Mouse (Mus musculus): ENCODE data around the gene Luzp1. TPM values are rescaled to one million over a fixed set of nuclear protein-coding genes. Genes with fewer than 3 reads are reported as not detected.

The Luzp1 gene
- total and polyA plus RNA-seq, 3 experiments: 7.5 to 13.4 TPM; not detected in 1

DNA sequence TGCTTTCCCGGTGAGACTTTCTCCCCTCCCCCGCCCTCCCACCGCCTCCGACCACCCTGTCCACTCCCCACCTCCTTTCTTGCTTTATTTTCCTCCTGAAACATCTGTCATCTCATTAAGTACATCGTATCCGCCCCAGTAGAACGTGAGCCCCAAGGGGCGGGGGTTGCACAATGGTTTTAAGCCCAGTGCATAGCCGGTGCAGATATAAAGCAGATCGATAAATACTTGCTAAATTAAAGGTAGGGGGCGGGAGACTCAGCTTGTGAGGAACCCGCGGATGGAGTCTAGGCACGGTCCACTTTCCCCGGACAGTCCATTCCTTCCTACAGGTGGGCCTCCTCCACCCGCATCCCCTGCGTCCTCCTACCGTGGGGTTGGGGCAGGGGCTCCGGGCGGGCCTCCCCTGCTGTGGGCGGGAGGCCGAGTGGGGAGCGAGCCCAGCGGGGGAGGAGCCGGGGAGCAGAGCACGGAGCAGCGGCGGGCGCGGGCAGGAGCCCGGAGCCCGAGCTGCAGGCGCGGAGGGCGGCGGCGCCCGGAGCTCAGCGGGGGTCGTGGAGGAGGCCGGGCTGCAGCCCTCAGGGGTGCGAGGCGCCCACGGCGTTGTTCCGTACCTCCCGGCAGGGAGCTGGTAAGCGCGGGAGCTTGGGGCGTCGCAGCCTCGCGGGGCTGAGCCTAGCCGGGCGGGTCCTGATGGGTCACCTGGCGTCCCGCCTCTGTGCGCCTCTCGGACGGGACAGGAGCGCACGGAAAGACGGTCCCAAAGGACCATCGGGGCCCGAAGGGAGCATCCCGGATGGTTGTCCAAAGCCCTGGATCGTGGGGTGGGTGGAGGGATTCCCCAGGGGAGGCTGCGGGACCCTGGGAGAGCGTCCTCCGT lies 45.2 kb upstream of the Luzp1 start:
- Histone ChIP-seq H3K79me2 (ENCODE audit: control insufficient read depth, insufficient read depth, low read length, poor library complexity) (no peaks in the 10 kb centered on the region), H3K36me3 (ENCODE audit: control insufficient read depth in 1 of 2, insufficient read depth in 2 of 2, low read length in 2 of 2) (no peaks in the 10 kb centered on the region), H3K27ac (ENCODE audit: control insufficient read depth, low read depth, low read length) (no peak overlapping the region), H3K4me1 (ENCODE audit: control insufficient read depth in 1 of 2, insufficient read depth in 2 of 2, low read length in 2 of 2) (no peaks in the 10 kb centered on the region), H3K27me3 (ENCODE audit: control insufficient read depth in 1 of 2, insufficient read depth in 2 of 2, low read length in 2 of 2) (peaks cover 0 to 2% of the 10 kb centered on the region in 2 experiments; a peak in 1 of 4 replicates), H3K9ac (ENCODE audit: control insufficient read depth, low read depth, low read length, poor library complexity, severe bottlenecking) (no peak overlapping the region), H3K4me3 (ENCODE audit: control insufficient read depth in 1 of 2, insufficient read depth in 1 of 2, low read depth in 2 of 2, low read length in 2 of 2) (no peak overlapping the region), H3K9me3 (replicated peaks; ENCODE audit: insufficient read depth, low read length) (no peaks in the 10 kb centered on the region)
- TF ChIP-seq POLR2AphosphoS5 (IDR thresholded peaks at IDR 0.05; ENCODE audit: borderline replicate concordance, low read depth, low read length) (no peak), ZC3H11A (IDR thresholded peaks at IDR 0.05; ENCODE audit: low read depth, low read length) (no peak), MYC (IDR thresholded peaks at IDR 0.05; ENCODE audit: low read depth, low read length) (no peak), HCFC1 (IDR thresholded peaks at IDR 0.05; ENCODE audit: low read depth, low read length) (no peak), NRF1 (IDR thresholded peaks at IDR 0.05; ENCODE audit: insufficient read depth, low read depth, low read length, poor library complexity, severe bottlenecking) (no peak), RAD21 (IDR thresholded peaks at IDR 0.05; ENCODE audit: low read depth, low read length) (no peak), NELFE (IDR thresholded peaks at IDR 0.05; ENCODE audit: low read depth, low read length) (no peak), RCOR1 (IDR thresholded peaks at IDR 0.05; ENCODE audit: low read depth, low read length) (no peak), TCF12 (IDR thresholded peaks at IDR 0.05; ENCODE audit: low read depth, low read length) (no peak), POLR2A (IDR thresholded peaks at IDR 0.05; ENCODE audit: control insufficient read depth in 1 of 2, insufficient read depth in 1 of 2, low read depth in 1 of 2, low read length in 2 of 2, poor library complexity in 1 of 2) (no peak), ZKSCAN1 (IDR thresholded peaks at IDR 0.05; ENCODE audit: low read depth, low read length) (no peak), ETS1 (IDR thresholded peaks at IDR 0.05; ENCODE audit: low read depth, low read length) (no peak), CTCF (IDR thresholded peaks at IDR 0.05 in 2 of 3, conservative IDR thresholded peaks at IDR 0.05 in 1 of 3; ENCODE audit: control insufficient read depth in 1 of 3, insufficient read depth in 1 of 3, low read depth in 2 of 3, low read length in 3 of 3, poor library complexity in 1 of 3, severe bottlenecking in 1 of 3) (no peak), EP300 (IDR thresholded peaks at IDR 0.05; ENCODE audit: low read depth in 1 of 2, low read length in 2 of 2) (no peak), TAL1 (IDR thresholded peaks at IDR 0.05; ENCODE audit: low read length) (no peak), ZNF384 (IDR thresholded peaks at IDR 0.05; ENCODE audit: low read depth, low read length) (no peak), MAZ (IDR thresholded peaks at IDR 0.05; ENCODE audit: low read depth, low read length) (no peak), MEF2A (IDR thresholded peaks at IDR 0.05; ENCODE audit: extremely low read depth, insufficient replicate concordance, low read depth, low read length, poor library complexity, severe bottlenecking) (no peak)
- no peak for DNase-seq (ENCODE audit: low read depth, low spot score)

- Histone ChIP-seq H3K9me3 (replicated peaks; ENCODE audit: insufficient read depth, low read length) (no peaks in the 10 kb centered on the region), H3K36me3 (ENCODE audit: control insufficient read depth in 1 of 2, insufficient read depth in 2 of 2, low read length in 2 of 2) (no peaks in the 10 kb centered on the region), H3K4me3 (ENCODE audit: control insufficient read depth in 1 of 2, insufficient read depth in 1 of 2, low read depth in 2 of 2, low read length in 2 of 2) (no peak overlapping the region), H3K27me3 (ENCODE audit: control insufficient read depth in 1 of 2, insufficient read depth in 2 of 2, low read length in 2 of 2) (peaks cover 0 to 2% of the 10 kb centered on the region in 2 experiments; a peak in 1 of 4 replicates), H3K9ac (ENCODE audit: control insufficient read depth, low read depth, low read length, poor library complexity, severe bottlenecking) (no peak overlapping the region), H3K27ac (ENCODE audit: control insufficient read depth, low read depth, low read length) (no peak overlapping the region), H3K4me1 (ENCODE audit: control insufficient read depth in 1 of 2, insufficient read depth in 2 of 2, low read length in 2 of 2) (no peaks in the 10 kb centered on the region), H3K79me2 (ENCODE audit: control insufficient read depth, insufficient read depth, low read length, poor library complexity) (no peaks in the 10 kb centered on the region)
- no peak for TF ChIP-seq CHD2 (IDR thresholded peaks at IDR 0.05; ENCODE audit: low read length)
- no peak for TF ChIP-seq CHD1 (IDR thresholded peaks at IDR 0.05; ENCODE audit: low read depth, low read length)
- no peak for TF ChIP-seq USF2 (IDR thresholded peaks at IDR 0.05; ENCODE audit: borderline replicate concordance in 1 of 2, insufficient read depth in 1 of 2, low read depth in 1 of 2, low read length in 2 of 2)
- peak in 1 of 3 experiments; percentile 18; a peak in 1 of 6 replicates for TF ChIP-seq CTCF (IDR thresholded peaks at IDR 0.05 in 2 of 3, conservative IDR thresholded peaks at IDR 0.05 in 1 of 3; ENCODE audit: control insufficient read depth in 1 of 3, insufficient read depth in 1 of 3, low read depth in 2 of 3, low read length in 3 of 3, poor library complexity in 1 of 3, severe bottlenecking in 1 of 3)
- no peak for TF ChIP-seq UBTF (IDR thresholded peaks at IDR 0.05; ENCODE audit: borderline replicate concordance, insufficient read depth, low read depth, low read length)
- TF ChIP-seq KAT2A (conservative IDR thresholded peaks at IDR 0.05; ENCODE audit: low read depth, low read length): no peak
- no peak for TF ChIP-seq GATA1 (IDR thresholded peaks at IDR 0.05; ENCODE audit: low read depth, low read length)
- no peak for DNase-seq (ENCODE audit: low read depth, low spot score)
Measured at GRCm38 (mm10) chr4:136425000-136425288, 44.6 kb upstream of the Luzp1 start.

Measured in MEL (cell line).